Mouse (Mus musculus): ENCODE data around the gene D630023F18Rik. TPM values are rescaled to one million over a fixed set of nuclear protein-coding genes. Genes with fewer than 3 reads are reported as not detected.

D630023F18Rik gene
- total RNA-seq, 2 experiments from 2014 or later = not detected

DNA sequence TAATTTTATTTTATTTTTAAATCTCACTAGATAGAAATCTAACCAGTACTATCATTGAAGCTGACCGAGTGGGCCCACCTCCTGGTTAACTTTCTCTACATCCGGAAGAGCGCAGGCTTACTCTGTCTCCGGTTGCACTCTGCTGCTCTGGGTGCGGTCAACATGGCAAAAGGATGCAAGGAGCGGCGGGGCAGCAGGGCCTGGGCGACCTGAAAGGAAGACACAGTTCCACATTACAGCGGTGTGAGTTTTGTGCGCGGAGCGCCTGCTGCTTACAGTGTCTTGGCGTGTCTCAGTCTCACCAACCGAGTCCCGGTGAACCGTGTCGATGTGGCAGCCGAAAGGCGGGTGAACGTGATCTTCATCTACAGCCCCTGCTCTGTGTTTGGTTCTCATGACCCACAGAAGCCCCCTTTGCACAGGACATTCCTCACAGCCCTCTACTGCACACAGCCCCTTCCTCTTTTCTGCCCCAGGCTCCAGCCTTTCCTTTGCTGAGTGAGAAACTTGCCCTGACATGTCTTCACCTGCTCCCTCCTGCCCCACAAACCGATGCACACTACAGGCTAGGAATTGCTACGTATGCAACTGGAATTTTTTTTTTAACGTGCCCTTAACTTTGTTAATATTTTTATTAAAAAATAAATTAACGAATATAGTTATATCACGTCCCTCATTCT, 13.1 kb downstream of the D630023F18Rik start:
- no peak for DNase-seq

DNA sequence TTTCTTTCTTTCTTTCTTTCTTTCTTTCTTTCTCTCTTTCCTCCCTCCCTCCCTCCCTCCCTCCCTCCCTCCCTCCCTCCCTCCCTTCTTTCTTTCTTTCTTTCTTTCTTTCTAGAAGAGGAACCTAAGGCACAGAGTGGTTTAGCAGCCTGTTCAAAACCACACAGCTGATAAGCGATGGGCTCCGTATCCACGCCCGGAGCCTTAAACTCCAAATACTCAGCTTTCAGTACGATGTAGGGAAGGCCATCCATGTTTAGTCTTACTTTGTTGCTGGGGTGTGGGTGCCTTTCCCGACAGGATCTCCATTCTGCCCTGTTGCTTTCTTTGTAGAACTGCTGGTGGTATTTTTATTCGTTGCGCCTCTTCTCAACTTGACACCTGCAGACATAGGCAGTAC, 13.8 kb downstream of the D630023F18Rik start:
- no peak for DNase-seq

DNA sequence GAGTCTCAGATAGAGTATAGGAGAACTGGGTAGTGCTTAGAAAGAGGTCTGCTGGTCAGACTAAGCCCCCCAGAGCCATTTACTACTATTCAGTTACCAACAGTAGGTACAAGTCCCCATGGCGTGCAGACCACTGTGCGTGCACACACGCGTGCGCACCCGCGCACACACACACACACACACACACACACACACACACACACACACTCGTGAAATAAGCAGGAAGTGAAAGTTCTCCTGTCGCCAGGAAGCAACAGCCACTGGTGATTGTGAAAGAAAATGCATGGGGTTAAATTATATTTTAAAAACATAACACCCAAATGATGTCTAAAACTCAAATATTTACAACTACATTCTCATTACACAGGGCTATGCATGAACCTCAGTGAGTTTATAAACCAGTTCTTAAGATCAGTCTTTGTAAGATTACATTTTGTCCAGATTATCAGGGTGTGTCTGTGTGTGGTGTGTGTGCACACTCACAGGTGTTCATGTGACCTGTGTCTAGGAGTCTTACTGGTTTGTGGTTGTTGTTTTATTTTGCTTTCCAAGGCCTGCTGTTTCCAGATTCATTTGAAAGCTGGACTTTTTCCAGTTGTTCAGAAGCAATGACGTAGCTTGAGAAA, 15.2 kb downstream of the D630023F18Rik start:
- DNase-seq = no peak

DNA sequence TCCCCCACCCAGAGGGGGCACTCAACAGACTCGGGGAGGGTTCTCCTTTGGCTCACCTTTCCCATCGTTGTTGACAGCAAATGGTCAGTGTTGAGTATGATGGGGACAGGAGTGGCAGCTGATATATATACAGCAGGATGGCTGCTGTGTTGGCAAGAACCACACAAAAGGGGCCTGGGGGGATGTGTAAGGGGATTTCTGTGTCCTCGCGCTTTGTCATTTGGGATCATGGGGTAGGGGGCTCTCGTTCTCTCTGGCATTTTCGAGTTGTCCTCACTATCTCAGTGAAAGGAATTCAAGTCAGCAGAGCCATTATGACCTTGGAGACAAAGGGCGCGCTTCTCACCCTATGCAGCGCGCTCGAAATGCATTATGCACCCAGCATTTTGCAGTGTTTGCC, 19.7 kb downstream of the D630023F18Rik start, which contains the start of gene Cryga:
Gene Cryga, minus strand, starts transcription at position 101 of the 400 bp plus-strand sequence.
- no peak for DNase-seq

DNA sequence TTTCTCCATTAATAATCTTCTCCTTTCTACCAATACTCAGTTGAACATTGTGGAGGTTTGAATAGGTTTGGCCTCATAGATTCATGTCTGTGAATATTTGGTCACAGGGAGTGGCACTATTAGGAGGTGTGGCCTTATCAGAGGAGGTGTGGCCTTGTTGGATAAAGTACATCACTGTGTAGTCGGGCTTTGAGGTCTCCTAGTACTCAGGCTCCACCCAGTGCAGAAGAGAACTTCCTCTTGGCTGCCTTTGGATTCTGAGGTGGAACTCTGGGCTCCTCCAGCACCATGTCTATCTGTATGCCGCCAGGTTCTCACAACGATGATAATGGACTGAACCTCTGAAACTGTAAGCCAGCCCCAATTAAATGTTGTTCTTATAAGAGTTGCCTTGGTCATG, 26.1 kb downstream of the D630023F18Rik start:
- DNase-seq = no peak

DNA sequence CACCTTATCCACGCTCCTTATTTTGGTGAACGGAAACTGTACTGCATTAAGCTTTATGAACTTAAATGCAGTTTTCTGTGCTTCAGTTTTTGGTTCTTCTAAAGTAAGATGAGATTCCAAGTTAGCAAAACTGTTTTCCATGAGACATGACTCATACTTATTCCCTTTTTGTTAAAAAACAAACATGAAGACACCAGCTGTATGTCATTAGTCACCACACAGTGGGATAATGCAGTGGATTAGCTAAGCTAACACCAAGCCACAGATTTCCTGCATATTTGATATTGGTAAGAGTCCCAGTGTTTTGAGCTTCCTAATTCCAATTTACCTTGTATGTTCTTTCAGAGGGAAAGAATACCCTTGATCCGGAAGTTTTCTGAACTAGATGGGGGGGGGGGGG, 31.4 kb downstream of the D630023F18Rik start:
- DNase-seq = no peak

DNA sequence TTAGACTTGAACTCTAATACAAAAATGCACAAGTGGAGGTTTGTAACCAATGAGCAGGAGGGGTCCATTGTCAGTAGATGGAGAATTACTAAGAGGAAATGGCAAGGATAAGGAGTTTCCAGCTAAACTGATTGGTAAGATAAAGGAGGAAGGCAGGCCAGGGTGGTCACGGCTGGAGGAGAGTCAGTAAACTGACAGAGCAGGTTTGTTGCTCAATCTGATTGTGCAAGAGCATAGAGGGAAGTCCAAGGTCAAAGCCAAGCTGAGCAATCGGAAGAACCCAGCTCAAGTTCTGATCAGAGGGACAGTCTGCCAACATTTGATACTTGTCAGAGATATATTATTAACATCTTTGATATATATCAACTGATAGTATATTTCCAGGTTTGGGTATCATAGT, 32.6 kb downstream of the D630023F18Rik start:
- DNase-seq = no peak

DNA sequence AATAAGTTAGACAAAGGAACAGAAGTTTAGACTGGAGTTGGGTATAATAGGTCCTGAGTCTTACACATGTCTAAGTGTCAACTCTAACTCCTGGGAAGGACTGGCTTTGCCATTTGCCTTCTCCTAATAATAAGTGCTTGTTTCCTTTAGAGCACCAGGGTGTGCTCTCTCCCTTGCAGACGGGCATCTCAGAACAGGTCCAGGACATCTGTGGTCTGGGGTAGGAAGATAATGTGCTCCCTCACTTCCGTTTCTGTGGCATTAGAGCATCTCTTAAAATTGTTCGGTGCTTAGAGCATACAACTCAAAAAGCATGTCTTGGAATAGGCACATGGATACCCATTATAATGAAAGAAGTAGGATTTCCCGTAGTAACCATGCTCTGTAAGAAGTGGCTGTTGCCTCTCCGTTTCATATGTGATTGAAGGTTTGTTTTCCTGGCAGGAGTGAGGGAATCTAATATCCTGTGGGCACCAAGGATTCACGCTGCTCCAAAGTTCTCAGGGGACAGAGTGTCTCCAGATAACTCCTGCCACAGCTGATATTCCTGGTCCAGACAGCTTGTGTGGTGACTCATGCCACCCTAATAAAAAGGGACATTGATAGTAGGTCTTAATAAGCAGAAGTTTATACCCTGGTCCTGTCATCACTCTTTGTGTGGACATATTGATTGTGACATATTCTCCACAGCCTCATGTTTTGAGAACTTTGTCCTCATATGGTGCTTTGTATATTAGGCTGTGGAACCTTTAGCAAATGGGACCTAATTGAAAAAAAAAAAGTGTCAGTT, 34.3 kb downstream of the D630023F18Rik start:
- no peak for DNase-seq

DNA sequence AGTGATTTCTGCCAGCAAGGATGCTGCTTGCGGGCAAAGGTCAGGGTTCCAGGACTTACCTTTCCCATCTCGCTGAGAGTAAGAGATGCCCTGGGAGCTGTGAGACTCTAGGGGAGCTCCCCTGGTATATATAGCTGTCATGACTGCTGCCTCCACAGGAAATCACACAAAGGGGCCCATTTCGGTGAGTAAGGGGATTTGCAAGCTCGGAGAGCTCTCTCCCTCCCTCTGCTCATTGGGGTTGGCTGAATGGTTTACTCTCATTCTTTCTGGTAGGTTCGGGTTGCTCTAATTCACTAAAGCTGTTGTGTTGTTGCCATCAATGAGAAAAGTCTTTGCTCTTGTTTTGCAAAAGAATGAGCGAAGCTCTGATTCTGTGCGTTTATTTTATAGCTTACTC, 40.8 kb downstream of the D630023F18Rik start, which contains the start of gene Crygb:
Gene Crygb, minus strand, starts transcription at position 101 of the 400 bp plus-strand sequence.
- DNase-seq = no peak

DNA sequence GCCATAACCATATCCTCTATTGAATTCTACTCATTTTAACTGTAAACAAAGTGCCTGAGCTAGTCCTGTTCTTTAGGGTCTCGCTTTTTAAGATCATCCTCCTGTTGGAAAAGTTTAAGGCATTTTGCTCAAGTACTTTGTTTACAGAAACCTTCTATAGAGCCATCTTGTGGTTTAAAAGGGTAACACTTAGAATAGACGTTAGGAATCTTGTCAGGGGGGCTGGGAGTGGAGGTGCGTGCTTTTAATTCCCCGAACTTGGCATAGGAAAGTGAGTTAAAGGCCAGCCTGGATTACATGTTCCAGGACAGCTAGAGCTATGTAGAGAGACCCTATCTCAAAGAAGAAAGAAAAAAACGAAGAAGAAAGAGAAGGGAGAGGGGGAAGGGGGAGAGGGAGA, 47.4 kb downstream of the D630023F18Rik start:
- no peak for DNase-seq

DNA sequence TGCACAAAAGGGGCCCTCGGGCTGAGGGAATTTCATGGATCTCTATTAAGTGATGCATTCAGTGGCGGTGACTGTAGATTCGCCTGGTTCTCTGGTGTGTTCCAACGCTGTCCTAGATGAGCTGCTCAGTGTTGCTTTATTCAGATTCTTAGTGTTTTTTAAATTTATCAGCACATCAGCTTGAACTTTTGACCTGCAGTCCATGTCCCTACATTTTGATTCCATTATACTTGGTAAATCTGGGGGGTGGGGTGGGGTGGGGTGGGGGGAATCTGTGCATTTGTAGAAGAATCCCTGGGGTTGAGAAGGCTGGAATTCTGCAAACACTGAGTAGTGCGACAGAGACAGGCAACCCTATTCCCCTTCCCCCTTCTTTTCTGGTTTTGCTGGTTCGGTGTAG, 49.4 kb downstream of the D630023F18Rik start, which contains the start of gene Crygc:
Gene Crygc, minus strand, starts transcription at position 101 of the 400 bp plus-strand sequence.
- DNase-seq = no peak

DNA sequence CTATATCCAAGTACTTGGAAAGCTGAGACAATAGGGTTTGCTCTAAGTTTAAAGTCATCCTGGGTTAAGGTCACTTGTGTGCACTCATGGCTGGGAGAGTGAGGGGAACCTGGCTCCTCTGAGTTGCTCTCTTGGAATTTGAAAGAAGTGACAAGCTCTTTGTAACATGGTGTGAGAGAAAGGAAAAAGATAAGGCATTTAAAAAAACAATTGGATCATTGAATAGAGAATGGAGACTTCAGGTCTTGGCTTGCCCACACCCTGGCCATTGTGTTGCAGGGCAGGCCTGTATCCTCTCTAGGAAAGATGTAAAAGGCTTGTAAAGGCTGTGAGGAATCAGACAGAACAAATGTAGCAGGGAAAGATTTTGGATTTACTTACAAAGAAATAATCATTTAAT, 55.2 kb downstream of the D630023F18Rik start:
- DNase-seq = no peak

DNA sequence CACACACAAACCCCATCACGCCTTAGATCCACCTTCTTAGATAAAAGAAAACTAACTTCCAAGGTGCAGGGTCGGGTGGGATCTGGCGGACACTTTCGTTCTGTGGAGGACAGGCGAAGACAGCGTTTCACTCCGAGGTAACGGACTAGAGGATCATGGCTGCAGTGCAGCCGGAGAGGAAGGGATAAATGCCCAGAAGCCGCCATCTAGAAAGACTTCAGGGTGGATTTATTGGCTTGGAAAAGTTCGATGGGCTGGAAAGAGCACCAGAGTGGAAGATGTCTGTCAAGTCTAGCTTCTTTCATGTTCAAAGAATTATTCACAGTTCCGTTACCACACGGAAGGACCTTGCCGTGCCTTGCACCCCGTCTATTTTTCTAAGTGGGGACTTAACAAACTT, 58.8 kb downstream of the D630023F18Rik start:
- DNase-seq = no peak

DNA sequence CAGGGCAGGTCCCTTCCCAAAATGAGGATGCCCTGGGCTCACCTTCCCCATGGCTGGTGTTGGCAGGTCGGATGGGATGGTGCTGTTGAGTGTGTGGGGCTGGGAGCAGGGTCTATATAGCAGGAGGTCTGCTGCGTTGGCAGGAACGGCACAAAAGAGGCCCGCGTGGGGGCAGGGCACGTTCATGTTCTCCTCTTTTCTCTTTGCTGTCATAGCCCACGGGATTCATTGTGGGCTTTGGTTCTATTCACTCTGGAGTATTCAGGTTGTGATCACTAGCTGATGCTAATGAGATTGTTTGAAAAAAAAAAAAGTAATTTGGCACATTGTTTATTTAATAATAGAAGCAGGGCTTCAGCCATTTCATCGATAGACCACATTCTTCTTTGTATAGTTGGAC, 59.7 kb downstream of the D630023F18Rik start, which contains the start of gene Crygd:
Gene Crygd, minus strand, starts transcription at position 101 of the 400 bp plus-strand sequence.
- DNase-seq = no peak

Other genes starting within 250 kb of the D630023F18Rik start
- gene Plekhm3, start 166.4 kb downstream of the D630023F18Rik start, total RNA-seq (2021) = 1 to 10 TPM; 5.7 to 6.9 TPM
- not detected for gene Akr1cl, start 90.5 kb downstream of the D630023F18Rik start, total RNA-seq (2021)
- not detected for gene Cryge, start 72.1 kb downstream of the D630023F18Rik start, total RNA-seq (2021)
- not detected for gene Crygd, start 59.8 kb downstream of the D630023F18Rik start, total RNA-seq (2021)
- not detected for gene Crygc, start 49.5 kb downstream of the D630023F18Rik start, total RNA-seq (2021)
- not detected for gene Crygb, start 40.9 kb downstream of the D630023F18Rik start, total RNA-seq (2021)
- not detected for gene Cryga, start 19.8 kb downstream of the D630023F18Rik start, total RNA-seq (2021)
- gene Gm28845, start 3.7 kb downstream of the D630023F18Rik start, total RNA-seq (2021) = not detected
- 10 to 100 TPM; 40.7 to 40.9 TPM for gene Idh1, start 63.3 kb upstream of the D630023F18Rik start, total RNA-seq (2021)
- gene Pikfyve, start 63.5 kb upstream of the D630023F18Rik start, total RNA-seq (2021) = 10 to 100 TPM in 1 of 2 experiments, 1 to 10 TPM in 1; 8.9 to 12.7 TPM
- gene Pth2r, start 158.8 kb upstream of the D630023F18Rik start, total RNA-seq (2021) = not detected

Data from gastrocnemius, postnatal 10 days (tissue).